Mouse (Mus musculus): ENCODE results near the gene Slc10a2.

GRCm38 (mm10) chr8:5106855-5107254 lies 1.7 kb upstream of the Slc10a2 start:
- TF ChIP-seq POLR2A (IDR thresholded peaks at IDR 0.05; ENCODE audit: borderline replicate concordance, low read depth, low read length) (no peak), CTCF (IDR thresholded peaks at IDR 0.05; ENCODE audit: low read depth, low read length) (no peak)

Measured in bone marrow macrophage, adult 2 months (primary cell).